Mouse (Mus musculus) neural tube, embryonic 10.5 days (tissue): ENCODE measurements at regions not wholly inside any gene's neighbourhood (a gene's known extent, or its start where the extent isn't known, plus 50 kb on each side); places are given as distances from the start of the nearest gene placed in this dataset.
"Not testable (repeated sequence)": the region's sequence is repeated elsewhere in the genome, so short reads cannot be mapped to it uniquely, and the experiment has no call there.

Experiments used
- DNase-seq: peaks from one replicate; pipeline ENCODE4 v3.0.0-alpha.2; 2017; ENCODE audit warnings: low spot score; ENCODE audit errors: extremely low spot score

DNA sequence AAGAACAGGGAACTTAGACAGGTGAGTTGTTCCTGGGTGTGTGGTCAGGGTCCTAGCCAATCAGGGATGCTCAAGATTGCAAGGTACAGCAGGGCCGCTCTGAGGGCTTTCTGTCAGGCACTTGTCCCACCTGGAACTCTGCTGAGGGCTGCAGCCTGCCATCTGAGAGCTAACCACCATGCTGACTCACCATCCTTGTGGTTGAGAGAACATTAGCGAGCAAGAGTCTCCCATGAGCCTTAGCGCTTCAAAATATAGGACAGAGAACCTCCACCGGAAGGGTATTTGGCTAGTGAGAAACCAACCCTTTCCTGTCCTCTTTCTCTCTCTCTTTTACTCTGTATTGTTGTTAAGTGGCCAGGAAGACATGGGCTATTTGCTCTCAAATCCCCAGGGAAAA lies 104.1 kb upstream of the Rasgrp1 start:
- no peak for DNase-seq

DNA sequence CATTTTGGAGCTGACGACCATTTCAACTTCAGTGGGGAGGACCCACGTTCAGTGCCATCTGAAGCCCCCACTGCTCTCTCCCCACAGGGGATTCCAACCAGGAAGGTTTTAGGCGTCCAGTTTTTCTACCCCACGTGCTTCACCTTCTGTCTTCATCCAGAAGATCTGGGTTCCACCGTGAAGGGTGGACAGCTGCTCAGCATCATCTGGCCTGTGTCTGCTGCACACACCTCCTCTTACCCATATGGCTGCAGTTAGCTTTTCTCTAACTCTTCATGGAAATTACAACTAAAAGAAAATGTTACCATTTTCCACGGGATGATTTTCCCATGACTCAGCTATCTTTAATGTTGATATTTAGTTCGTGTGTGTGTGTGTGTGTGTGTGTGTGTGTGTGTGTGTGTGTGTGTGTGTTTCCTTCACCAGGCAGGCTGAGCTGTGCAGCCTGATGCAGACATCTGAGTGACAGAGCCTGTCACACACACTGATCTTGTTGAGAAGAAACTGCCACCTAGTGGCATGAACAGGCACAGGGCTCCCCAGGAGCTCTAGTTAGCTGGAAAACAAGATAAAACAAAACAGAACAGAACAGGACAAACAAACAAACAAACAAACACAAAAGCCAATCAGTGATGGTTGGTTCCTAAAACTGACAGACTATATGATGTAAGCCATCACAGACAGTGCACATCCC lies 107.5 kb upstream of the Rasgrp1 start:
- DNase-seq: no peak

DNA sequence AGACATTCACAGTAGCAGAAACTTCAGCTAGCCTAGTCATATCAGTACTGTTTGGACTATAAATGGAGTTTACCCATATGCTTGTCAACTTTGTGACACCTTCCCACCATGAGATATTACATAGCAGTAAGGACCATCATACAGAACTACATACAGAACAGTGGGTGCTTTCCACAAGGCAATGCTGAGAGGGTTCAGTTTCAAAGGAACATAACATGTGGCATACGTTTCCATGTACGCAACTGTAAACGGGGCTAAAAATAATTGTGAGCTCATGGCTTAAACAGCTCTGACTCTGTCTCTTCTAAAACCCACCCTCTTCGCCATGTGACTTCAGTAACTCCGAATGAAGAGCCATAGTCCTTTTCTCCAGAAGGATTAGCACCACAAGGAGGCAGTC lies 109.0 kb upstream of the Rasgrp1 start:
- DNase-seq: no peak

DNA sequence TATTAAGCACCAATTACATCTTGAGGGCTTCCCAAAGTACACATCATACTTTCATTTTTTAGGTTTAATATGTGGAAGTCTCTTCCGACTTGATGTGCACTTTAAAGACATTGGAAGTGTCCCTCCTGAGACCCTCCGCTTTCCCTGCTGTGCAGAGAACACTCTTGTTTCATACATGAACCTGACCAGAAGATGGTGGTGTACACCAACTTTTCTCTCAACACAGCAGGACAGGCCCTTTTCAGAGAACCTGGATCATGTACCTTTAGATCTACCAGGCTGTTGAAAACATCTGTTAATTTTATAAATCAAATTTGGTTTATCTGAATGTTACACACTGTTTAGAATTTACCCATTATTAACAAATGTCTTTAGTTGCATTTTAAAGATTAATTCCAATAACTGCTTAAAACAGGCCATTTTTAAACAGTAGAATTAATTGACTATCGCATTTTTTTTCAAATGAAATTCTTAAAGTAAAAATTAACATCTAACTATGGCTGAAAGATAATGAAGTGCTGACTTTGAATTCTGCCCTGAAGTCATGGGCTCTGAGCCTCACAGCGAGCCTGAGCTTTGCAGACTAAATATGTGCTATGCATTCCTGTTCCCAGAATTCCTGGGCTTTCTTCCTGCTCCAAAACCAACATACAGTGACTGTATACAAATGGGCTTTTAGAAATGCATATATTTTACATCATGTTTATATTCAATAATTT lies 112.4 kb upstream of the Rasgrp1 start:
- DNase-seq: no peak

DNA sequence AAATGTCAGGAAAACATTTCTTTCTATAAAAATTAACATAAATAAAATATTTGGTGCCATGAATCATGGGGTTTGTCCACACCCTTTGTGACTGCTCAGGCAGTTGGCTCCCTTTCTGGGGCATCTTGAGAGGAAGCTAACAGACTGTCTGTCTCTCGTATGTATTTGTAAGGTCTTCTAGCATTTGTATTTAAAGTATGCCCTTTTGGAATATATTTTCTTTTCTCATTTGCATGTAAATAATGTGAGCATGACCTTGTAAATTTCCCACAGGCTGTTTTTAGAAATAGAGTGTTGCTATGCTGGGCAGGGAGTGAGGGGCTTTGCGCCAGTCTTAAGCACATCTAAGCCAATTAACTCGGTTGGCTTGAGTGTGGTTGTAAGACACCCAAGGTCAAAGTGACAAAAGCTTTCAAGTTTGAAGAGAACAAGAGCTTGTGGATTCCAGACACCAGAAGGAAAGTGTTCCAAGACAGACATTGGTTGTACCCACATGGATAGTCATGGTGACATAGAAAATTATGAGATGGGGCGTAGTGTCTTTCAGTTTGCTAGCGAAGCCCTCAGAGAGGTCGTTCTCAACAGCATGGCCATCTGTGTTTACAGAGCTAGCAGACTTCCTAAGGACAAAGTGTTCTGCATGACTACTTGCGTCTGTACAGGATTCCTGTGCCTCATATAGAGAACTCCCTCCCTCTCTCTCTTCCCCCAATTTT lies 113.1 kb upstream of the Rasgrp1 start:
- DNase-seq: no peak

DNA sequence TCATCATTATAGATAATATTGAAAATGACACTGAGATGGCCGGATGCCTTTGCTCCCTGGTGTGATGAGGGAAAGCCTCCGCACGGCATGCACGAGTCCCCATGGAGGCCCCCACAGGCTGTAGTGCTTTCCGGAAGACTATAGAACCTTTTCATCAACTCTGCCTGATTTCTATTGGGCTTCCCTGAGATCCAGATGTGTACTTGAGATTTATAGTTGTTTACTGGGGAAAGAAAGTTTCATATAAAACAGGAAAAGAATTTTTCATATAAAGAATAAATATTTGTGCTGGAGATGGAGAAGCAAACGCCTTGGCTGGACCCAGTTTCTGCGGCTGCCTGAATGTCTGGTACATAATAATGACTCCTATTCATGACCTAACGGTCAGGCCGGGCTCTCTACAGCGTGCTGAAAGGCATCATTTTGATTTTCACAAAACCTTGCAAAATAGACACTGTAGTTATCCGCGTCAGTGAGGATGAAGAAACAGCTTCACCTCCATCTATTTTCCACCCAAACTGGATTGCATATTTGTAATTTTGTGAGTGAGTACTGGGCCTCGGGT lies 113.7 kb upstream of the Rasgrp1 start:
- DNase-seq: no peak

DNA sequence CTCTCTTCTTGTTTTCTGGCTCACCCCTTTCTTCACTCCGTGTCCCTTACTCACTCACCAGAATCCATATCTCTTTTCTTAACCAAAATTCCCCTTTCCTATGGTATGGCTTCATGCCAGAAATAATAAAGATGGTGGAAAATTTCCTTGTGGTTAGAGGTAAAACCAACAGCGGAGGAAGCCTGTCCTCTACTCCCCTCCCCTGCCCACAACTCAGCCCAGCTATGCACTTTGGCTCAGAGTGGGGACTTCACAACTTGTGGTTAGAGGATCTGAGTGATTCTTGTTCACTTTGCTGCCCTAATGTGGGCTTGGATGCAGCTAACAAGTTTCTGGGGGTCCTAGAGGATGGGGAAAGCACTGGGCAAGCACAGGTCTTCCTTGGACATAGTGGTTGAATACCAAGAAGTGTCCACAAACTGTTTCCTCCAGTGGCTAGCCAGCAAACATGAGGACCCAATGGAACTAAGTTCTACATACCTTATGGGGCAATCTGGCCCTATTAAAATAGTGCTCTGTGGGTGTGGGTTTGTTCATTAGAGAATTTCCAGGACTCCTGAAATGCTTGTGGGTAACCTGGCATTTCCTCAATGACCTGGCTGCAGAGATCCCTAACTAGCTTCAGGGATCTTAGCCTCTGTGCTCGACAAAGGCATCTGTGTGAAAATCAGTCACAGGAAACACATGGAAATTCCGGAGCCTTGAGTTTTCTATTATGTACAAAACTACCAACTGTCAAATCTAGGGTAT lies 118.9 kb upstream of the Rasgrp1 start:
- DNase-seq: no peak

DNA sequence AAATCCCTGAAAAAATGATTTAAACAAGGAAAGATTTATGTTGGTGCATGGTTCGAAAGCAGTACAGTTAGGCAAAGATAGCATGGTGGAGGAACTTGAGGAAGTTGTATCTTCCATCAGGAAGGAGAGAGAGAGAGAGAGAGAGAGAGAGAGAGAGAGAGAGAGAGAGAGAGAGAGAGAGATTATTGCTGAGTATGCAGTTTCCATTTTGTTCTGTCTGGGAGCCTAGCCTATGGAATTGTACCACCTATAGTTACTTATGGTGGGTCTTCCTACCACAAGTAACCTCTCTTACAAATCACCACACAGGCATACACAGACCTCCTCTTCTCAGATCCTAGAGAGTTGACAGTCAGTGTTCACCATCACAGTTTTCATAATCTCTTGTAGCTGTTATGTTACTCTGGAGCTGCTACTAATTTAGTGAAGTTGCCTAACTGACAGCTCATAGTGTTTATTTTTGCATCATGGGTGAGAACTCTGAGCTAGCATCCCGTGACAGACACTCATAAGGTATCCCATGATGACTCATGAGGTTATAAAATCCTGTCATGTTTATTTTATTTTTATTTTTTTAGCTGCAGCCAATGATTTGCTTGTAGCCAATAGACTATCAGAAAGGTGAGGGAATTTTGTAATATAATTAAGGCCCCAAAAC lies 132.2 kb upstream of the Rasgrp1 start:
- no peak for DNase-seq

DNA sequence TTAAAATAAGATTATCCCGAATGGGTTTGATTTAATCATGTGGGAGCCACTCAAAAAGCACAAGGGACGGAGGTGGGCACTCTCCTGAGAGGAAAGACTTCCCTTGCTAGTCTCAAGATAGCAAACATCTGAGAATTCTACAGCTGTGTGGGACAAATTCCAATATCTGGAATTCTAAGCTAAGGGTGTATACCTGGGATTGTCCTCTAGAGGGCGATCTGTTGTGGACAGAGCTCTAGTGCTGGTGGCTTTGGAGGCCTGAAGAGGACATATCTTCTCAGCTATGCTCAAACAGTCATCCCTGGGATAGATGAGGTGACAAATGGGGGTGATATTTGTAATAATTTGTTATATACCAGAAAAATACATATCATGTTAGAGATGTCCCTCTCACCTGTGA lies 132.8 kb upstream of the Rasgrp1 start:
- no peak for DNase-seq

DNA sequence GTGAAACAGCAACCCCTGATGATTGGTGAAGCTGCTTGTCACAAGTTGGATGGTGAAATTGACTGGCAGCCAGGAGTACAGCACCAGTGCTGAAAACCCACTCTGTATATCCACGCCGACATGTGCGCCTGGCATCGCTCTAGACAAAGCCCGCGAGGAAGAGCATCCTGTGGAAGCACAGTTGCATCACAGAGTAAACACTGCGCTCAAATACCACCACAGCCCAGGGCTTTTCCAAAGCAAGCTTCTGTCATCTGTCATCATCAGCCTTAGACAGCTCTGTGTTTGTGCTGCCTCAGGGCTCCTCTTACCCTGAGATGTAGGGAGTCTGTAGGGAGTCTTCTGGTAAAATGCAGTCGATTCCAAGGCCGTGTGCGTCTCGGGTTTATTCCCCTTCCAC lies 134.7 kb upstream of the Rasgrp1 start:
- DNase-seq: not testable (repeated sequence)

DNA sequence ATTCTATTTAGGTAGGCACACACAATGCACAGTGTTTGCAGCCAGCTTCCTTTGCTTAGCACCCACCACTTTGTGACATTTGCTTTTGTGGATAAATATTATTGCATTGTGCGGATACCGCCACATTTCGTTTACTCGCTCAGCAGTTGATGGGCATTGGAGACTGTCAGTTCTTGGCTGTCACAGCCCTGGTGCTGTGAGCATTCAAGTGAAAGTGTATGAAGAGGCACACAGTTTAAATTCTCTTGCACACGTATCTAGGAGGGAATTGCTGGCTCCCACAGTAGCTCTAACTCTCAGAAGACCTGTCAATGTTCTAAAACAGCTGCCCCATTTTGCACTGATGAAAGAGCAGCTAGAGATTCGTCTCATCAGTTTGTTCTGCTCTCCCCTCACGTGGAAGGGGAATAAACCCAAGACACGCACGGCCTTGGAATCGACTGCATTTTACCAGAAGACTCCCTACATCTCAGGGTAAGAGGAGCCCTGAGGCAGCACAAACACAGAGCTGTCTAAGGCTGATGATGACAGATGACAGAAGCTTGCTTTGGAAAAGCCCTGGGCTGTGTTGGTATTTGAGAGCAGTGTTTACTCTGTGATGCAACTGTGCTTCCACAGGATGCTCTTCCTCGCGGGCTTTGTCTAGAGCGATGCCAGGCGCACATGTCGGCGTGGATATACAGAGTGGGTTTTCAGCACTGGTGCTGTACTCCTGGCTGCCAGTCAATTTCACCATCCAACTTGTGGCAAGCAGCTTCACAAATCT lies 136.6 kb upstream of the Rasgrp1 start:
- not testable (repeated sequence) for DNase-seq

DNA sequence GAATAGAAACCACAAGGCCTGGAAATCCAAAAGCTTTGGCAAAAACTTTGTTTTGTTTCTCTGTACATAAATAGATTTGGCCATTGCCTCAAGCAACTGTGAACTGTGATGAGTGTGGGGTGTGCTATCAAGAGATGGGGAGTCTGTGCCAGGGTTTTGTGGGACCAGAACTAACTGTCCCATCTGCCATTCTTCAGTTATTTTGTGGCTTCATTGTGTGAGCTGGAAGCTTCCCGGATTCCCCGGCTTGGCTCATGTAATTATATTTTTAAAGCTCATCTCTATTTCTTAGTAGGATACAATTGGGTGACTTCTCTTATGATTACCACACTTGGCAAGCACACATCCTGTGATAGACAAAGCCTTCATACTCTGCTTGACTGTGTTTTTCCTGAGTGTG lies 143.6 kb upstream of the Rasgrp1 start:
- no peak for DNase-seq

DNA sequence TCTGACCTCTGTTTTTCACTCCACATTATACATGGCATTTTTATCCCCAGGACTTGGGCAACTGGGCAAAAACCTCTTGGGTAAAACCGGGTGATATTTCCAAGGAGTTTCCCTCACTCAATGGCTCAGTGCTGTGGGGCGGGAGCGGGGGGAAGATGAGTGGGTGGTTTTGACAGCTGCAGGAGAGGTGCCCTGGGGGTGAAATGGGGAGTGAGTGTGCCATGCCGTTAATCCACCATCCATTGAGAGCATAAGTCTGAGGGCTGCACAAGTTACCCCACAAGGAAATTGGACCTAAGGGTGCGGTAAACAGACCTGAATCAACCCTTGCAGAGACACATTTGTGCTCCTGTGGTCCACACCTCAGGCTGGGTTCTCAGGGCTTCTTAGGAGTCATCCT lies 155.8 kb upstream of the Rasgrp1 start:
- DNase-seq: no peak

DNA sequence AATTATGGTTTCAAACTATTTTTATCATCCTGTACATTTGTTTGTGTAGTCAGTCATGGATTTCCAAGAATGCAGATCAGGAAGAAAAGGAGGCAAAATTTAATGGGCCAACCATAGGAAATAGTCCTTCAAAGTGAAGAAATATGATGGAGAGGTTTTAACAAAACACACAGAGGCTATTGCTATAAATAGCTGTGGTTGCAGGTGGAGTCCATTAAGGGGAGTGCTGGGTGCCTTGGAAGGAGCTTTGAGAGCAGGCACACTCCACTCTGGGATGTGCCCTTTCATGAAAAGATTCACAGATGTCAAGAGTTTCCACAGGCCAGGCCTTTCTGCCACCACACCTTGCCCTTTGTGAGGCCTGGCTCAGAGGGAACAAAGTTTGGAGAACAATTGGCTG lies 159.8 kb upstream of the Rasgrp1 start:
- DNase-seq: no peak

DNA sequence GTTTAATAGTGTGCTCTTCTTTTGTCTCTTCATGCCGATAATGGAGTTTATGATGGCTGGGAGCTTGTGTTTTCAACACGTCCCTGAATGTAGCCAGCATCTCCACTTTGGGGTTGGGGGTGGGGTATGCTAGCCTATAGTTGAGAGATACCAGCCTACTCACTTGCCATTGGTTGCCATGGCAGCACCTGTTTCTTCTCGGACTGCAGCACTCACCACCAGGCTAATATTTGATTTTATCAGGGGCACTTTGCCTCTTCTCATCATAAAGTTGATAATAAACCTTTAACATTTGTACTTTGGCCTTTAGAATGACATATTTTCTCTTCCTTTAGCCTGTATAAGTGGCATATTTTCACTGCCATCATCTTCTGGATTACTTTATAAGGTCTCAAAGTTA lies 168.9 kb upstream of the Rasgrp1 start:
- DNase-seq: no peak

DNA sequence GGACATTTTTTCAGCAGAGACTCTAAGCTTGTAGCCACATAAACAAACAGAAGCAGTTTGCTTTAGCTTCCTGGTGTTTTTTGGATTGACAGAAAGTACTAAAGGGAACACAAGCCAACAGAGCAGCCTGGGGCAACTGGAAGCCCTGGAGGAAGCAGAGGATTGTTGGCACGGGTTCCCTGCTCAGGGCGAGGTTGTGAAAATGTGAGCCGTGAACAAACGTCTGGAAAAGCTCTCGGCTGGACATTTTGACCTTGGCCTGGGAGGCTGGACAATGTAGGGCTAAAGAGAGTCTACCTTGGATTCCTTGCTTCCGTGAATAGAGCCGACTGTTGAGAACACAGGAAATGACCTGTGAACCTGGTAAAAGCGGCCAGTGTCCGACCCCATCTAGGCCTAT lies 169.8 kb upstream of the Rasgrp1 start:
- peak; percentile 14 for DNase-seq

DNA sequence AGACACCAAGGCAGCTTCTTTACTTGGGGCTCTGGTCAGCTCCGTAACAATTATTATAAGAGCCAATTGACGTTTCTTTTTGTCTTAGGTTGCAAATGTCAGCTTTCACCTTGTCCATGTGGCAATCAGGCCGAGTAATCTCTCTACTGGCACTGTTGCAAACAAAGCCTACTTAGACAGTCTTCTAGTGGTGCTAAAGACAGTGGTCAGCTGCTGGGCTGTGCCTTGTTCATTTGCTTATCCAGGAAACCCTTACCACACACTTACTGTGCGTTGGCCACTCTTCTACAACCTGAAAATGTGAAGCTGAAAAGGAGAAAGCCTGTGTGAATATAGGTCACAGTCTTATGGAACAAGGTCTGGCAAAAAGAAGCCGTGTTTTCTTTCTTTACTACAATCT lies 181.6 kb upstream of the Rasgrp1 start:
- DNase-seq: no peak

DNA sequence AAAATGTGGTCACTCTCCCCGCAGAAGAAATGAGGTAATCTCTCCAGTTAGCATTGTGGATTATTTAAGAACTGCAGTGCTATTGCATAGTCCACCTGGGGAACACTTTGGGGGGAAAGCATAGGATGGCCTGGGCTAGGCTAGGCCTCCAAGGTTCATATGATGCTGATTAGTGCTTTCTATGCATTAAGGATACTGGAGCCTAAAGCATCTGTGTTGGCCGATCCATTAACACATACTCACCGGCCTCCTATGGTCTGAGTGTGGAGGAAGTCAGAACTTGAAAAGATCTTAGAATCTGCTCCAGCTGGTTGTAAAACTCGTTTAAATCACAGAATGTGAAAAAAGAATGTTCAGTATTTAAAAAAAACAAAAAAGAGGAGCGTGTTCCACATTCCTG lies 196.1 kb upstream of the Rasgrp1 start:
- no peak for DNase-seq

DNA sequence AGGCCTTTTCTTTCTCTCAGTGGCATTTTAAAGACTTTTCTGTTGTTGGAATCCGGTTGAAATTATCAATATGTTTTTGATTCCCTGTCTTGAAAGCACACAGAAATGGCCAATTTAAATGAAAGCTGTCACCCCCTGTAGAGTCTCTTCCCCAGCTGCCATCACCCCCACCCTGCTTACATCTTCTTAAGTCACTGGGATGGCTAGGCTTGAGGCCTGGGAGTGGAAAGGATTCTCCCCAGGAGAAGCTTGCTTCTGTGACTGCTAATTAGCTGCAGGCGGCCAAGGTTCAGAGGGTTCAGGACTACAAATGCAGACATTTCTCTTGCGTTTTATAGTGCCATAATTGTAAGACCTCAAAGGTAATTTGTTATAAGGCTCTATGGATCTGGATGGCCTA lies 196.5 kb upstream of the Rasgrp1 start:
- no peak for DNase-seq

DNA sequence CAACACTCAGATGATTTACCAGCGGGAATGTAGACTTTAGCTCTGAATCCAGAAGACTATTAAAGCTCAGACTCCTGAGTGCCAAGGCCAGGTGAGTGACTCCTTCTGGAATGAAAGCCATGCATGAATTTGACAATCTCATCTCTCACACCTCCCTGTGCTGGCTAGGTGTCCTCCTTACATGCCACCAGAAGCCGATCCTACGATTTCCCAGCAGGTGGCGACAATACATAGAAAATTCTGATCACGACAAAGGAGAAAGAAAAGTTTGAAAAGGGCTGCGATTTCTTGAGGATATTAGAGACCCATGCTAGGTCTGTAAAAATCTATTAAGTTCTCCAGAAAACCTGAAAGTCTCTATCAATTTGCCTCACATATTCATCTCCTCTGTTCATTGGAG lies 198.7 kb upstream of the Rasgrp1 start:
- peak; percentile 68 for DNase-seq
